ENCODE assay signal across 25 mouse cellular contexts in the genomic region with DNA sequence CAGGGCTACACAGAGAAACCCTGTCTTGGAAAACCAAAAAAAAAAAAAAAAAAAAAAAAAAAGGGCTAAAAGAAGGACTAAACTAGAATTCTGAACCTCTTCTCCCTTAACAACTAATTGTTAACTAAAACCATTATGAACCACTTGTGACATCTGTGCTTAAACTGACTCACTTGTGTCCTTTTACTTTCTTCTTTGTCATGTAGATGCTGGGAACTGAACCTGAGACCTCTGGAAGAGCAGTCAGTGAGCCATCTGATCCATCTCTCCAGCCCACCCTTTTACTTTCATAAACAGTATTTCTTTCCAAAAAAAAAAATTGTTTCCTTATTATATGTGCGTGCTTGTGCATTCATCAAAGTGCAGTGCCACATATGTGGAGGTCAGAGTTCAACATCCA. TPM values are rescaled to one million over a fixed set of nuclear protein-coding genes. Genes with fewer than 3 reads are reported as not detected.
"Had no signal": no experiment of that assay in that cellular context is flagged by ENCODE, and none has a peak within 500 bp of the region (broad histone marks: within the 10 kb centered on the region; RNA-seq: fewer than 3 reads in every experiment).

No protein-coding gene starts in this region.

- DNase-seq: gastrocnemius, postnatal 10 days; gastrocnemius, postnatal 36 days; heart, adult 11 months; heart, adult 2 months; heart, postnatal 14 days; heart, postnatal 4 days; kidney, adult 18-20 months; kidney, adult 8-10 months; kidney, postnatal 10 days; kidney, postnatal 25 days; kidney, postnatal 4 days; left cerebral cortex, postnatal 4 days had no signal

- H3K4me3 ChIP-seq: heart, adult 2 months; heart, embryonic 13.5 days; heart, embryonic 15.5 days; hindbrain, embryonic 10.5 days; hindbrain, embryonic 12.5 days; intestine, embryonic 15.5 days; layer of hippocampus, adult 2 months; left cerebral cortex, adult 2 months; limb, embryonic 13.5 days; limb, embryonic 15.5 days; liver, embryonic 12.5 days had no signal

- H3K9me3 ChIP-seq: heart, embryonic 13.5 days; heart, embryonic 15.5 days; hindbrain, embryonic 10.5 days; hindbrain, embryonic 12.5 days; intestine, embryonic 15.5 days; limb, embryonic 13.5 days; limb, embryonic 15.5 days; liver, embryonic 12.5 days had no signal

- H3K36me3 ChIP-seq: intestine, embryonic 15.5 days had no signal

- H3K9ac ChIP-seq: heart, embryonic 13.5 days; heart, embryonic 15.5 days; hindbrain, embryonic 12.5 days; hindbrain, embryonic 14.5 days; intestine, embryonic 15.5 days; limb, embryonic 13.5 days; limb, embryonic 15.5 days; liver, embryonic 12.5 days; liver, embryonic 14.5 days had no signal

- H3K4me1 ChIP-seq: heart, embryonic 15.5 days; hindbrain, embryonic 12.5 days; intestine, embryonic 15.5 days; limb, embryonic 13.5 days; limb, embryonic 15.5 days had no signal

- H3K27ac ChIP-seq: heart, adult 2 months; heart, embryonic 13.5 days; heart, embryonic 15.5 days; hindbrain, embryonic 10.5 days; hindbrain, embryonic 12.5 days; hindbrain, embryonic 14.5 days; intestine, embryonic 15.5 days; layer of hippocampus, adult 2 months; left cerebral cortex, adult 2 months; limb, embryonic 13.5 days; limb, embryonic 15.5 days; liver, embryonic 12.5 days; liver, embryonic 14.5 days had no signal

RNA-seq across cellular contexts. Expression of gene Gm11627, which starts 39.6 kb away (rescaled TPM):
- total RNA-seq: gastrocnemius, postnatal 36 days; liver, adult 2 months had no signal
